Mouse (Mus musculus) skeletal muscle tissue, adult 2 months (tissue): ENCODE data around the gene Plpp4.

Experiments
- DNase-seq: peaks from one replicate; pipeline ENCODE4 v3.0.0-alpha.2; 2012; ENCODE audit warnings: low read depth, low spot score

Gene Plpp4

DNA sequence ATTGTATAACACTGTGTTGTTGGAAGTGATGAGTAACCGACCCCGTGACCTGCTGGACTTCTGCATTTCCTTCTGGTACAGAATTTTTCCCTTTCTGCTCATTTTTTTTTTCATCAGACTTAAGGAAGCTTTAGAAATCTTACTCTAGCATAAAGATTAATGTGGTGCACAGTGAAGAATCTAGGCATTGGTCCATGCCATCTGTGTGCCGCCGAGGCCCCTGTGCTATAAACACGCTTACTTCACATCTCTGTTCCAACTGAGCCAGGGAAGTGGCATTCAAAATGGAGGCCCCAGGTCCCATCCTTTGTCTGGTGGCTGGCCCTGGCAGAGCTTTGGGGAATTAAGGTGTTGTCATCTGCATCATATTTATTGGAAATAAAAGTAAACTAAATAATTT is 44.8 kb downstream of the Plpp4 start:
- no peak for DNase-seq

DNA sequence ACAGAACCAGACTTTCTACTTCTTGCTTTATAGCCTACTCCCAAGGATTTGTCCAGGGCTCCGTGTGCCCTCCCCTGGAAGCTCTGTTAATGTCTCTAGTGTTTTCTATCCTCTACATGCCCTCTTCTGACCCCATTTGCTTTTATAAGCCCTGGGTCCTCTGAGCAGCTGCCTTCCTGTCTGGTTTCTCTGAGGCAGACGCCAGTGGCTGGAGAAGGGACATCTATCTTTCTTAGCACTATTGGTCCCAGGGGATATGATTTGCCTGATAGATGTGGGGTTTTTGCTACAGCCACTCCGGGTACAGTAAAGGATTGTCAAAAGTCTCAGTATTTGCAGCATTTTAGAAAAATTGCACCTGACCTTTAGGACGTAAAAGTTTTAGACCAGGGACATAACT is 46.5 kb downstream of the Plpp4 start:
- DNase-seq, result no peak

DNA sequence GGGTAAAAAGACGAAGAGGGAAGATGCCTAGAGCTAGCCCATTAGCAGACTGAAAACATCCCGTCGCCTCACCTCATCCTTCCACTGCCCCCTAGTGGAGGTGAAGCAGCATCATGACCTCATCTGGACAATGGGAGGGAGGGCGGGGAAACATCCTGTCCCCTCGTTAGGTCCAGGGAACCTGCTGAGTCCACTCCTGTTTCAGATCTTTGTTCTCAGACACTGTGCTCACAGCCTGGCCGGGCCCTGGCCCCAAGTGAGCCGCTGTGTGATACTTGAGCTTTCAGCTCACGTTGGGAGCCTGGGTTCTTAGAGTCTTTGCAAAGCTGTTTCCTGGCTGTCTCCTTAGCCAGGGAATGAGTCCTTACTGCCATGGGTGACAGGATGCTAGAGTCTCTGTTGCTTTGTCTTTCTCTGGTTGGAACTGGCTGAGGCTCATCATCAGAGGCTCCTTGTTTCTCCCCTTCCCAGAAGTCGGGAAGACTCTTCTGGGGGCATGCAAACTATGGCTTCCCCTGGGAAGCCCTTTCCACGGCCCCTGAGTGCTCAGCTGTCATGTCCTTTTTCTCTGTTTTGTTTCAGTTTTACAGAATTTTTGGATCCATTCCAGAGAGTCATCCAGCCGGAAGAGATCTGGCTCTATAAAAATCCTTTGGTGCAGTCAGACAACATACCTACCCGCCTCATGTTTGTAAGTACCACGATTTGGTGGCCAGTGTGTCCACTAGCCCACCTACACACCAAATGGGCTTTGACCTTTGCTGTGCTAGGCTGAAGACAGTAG is 50.4 kb downstream of the Plpp4 start:
- no peak for DNase-seq

DNA sequence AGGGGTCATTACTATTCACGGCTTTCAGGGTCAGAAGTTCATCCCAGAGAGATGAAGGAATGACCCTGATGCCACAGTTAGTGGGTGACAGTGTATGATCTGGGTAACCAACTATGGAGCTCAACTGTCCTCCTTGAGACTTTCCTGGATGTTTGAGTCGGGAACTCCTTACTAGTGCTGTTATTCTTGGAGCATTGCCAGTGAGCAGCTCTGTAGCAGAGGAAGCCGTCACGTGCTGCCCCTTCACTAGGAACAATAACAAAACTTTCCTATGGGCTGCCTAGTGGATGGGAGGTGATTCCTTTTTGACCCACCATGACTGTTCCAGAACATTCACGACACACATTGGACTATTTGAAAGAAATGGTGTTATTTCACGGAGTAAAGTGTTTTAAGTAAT is 51.8 kb downstream of the Plpp4 start:
- DNase-seq, result no peak

DNA sequence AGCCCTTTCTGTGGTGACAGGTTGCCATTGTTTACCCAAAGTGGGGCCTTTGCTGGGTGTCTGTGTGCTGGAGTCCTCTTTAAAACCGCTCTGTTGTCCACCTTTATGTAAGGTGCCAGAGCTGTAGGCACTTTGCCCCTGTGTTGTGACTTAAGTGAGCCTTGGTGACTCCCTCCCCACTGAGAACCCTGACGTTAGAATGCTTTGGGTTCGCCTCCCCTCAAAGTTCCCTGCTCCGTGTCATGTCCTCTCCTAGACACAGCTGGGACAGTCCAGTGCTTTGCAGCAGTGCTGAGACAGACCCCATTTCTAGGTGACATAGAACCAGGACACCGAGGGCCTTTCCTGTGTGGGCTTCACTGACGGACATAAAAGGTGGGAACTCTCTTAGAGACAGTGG is 55.7 kb downstream of the Plpp4 start:
- no peak for DNase-seq

DNA sequence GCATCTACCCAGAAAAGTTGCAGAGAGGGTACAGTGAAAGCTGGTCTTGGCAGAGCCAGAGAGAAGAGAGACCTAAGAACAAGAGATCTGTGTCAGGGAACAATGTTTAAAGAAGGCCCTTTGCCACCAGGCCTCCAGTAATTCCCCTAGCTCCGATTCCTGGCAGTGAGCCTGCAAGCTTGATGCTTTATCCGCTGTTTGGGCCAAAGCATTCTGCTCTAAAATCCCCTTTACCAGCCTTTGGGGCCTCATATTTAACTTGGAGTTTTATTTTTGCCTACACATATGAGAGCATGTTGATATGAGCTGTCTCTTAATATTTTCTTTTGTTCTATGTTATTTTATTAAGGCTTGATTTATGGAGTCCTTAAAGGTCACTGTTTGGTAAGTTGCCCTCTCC is 57.1 kb downstream of the Plpp4 start:
- DNase-seq, result no peak

DNA sequence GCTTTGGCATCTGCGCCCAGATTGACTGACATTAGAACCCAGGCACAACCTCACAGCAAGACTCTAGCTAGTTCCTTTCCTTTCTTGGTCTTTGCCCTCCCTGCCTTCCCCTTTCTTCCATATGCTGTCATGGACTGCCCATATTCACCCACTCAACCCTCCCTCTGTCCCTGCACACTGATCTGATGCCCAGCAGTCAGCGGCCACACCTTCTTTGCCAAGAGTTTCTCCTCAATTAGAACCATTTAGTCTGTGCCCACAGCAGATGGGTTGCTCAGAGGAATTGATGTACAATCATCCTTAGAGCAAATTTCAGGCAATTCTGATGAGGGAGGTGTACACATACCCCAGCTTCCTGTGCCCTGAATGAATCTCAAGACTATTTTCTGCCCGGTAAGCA is 83.3 kb downstream of the Plpp4 start:
- no peak for DNase-seq

DNA sequence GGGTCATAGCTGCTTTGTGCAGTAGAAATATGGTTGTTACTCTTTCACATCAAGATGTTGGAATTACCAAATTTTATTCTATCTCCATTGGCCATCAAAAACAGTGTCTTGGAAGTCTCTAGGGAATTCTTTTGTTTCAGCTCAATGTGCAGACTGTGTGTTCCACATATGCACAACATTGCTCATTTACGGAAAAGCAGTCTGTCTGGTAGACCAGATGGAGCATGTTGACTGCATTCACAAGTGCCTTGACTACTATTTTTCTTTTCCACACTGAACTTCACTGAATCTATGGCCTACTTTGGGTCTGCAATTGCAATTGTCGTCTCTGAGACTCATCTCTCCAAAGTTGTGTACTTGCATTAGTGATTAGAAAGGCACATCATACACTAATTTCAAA is 98.7 kb downstream of the Plpp4 start:
- no peak for DNase-seq

DNA sequence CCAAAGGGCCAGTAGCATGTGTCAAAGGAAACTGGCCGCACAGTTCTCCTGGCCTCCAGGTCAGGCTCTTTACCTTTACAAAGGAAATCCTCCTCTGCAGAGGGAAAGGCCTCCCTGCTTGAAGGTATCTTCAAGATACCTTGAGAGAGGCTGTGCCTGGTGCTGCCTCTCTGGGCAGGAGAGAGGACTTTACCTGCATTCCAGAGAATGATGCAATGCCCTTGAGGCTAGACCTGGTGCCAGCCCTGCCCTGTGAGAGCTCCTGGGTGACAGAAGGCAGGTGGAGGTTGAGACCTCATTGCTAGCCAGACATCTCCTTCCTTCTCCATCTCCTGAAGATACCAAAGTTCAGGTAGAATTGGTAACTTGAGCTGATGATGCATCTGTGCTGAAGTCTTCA is 118.5 kb downstream of the Plpp4 start:
- DNase-seq, result no peak

DNA sequence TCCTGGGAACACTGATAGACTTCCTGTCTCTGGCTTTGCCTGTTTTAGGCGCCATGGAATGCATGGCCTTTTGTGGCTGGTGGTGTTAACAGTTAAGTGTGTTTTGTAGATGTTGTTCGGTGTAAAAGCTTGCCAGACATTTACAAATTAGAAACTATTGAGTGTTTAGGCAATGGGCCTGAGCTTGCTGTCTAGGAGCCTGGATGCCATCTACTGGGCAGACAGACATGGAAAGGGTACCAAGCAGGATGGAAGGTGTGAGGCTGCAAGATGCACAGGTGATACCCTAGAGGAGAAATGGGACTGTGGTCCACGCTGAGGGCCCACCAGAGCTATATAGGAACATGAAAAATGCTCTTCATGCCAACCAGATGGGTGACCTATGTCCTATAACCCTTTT is 128.3 kb downstream of the Plpp4 start:
- DNase-seq, result no peak

DNA sequence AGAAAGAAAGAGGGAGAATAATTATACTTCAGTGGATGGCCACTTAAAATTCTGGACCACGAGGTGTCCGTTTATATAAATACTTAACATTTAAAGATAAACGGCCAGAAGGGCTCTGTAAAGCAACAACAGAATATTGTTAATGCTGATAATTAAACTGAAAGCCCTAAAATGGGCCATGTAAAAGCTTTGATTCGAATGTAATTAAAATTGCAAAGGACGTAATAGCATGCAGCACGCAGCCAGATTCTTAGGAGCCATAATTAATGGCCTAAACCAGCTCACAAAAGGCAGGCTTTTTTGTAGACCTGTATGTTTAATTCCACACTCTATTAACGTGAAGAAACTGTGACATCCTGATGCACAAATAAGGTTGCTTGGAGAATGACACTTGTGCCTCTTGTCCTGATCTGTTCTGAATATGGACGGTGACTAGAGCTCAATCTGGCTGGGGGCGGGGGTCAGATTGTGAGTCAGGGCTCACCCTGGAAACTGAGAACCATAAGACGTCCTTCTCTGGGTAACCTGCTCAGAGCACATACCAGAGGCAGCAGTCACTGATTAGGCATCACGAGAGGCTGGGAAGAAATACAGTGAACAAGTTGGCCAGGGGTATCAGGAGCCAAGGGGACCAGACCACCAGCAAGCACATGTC is 136.1 kb downstream of the Plpp4 start:
- no peak for DNase-seq

DNA sequence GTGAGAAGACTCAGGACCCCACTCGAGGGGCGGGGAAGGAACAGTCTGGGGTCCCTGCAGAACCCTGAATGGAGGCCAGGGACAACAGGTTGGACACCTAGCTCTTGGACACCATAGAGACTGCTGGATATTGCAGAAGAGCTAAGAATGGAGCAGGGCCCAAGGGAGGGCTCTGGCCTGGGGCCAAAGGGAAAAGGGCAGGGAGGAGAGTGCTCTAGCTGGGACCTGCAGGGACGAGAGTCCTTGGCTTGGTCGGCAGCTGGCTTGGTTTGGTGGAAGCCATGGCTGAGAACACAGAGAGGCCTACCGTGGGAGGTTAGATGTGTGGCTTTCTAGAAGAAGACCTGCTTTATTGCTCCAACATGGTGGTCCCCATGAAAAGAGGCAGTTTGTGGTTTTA is 139.7 kb downstream of the Plpp4 start:
- DNase-seq, result no peak

DNA sequence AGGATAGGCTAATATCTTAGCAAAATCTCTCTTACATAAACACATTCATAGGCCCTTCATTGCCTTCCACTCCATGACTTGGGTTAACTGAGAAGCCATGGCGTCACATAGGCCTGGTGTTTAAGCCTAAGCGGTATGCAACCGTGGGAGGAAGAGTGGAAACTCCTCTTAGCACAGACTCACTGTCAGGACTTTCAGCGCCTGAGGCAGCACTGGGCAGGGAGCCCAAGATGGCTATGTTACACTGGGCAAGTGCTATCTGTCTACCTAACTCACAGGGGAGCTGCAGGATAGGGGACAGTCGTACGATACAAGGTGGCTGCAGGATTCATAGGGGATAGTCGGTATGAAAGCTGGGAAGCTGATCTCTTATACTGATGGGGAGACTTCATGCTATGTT is 142.2 kb downstream of the Plpp4 start:
- no peak for DNase-seq

DNA sequence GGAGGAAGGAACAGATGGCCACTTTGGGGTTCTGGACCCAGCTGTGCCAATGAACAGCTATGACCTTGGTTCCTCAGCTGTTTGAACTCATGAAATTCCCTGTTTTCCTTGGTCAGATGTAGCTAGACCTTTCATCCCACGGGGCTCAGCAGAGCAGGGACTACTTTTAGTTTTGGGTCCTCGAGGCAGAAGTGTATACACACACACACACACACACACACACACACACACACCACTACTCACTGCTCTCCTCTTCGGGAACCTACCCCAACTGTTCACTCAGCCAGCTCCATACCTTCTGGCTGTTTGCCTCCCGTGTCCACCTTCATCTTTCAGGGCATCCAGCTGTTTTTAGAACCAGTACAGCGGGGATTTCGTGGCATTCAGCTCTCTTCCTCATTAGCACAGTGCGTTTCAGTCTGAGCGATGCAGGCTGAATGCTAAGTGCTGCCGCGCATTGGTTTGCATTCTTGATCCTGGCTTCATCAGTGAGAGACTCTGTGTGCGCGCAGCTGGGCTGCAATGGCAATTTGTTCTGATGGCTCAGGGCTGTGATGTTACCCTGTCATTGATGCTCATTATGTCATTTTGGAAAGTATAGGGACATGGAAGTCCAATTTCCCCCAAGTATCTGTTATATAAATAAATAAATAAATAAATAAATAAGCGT is 146.0 kb downstream of the Plpp4 start:
- DNase-seq, result no peak

DNA sequence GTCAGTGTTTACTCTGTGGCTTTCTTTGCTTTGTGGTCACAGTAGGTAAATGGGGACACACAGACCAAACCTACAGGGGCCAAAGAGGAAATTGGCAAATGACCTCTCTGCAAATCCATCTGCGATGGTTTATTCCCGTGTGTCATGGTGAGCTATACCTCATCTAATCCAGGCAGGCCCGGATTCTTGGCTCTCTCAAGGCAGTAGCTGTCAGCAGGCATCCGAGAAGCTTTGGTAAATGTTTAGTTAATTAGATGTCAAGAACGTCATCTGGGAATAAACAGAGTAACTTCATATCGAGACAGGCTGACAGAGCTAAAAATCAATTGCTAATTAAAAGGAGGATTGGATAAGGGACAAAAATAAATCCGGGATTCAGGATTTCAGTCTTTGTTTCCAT is 149.2 kb downstream of the Plpp4 start:
- DNase-seq, result no peak

DNA sequence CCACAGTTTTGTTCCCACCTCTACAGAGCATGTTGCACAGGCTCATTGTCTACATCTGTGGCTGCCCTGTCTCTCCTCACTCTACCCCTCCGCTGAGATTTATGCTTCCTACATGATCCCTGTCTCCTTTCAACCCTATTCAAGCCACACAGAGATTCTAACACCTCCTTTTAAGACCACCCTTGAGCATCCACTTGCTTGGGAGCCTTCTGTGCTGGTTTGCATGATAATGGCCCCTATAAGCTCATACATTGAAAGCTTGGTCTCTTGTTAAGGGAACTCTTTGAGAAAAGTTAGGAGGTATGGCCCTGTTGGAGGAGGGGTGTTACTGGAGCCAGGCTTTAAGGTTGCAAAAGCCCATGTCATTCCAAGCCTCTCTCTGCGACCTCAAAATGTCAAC is 155.9 kb downstream of the Plpp4 start:
- DNase-seq, result no peak

DNA sequence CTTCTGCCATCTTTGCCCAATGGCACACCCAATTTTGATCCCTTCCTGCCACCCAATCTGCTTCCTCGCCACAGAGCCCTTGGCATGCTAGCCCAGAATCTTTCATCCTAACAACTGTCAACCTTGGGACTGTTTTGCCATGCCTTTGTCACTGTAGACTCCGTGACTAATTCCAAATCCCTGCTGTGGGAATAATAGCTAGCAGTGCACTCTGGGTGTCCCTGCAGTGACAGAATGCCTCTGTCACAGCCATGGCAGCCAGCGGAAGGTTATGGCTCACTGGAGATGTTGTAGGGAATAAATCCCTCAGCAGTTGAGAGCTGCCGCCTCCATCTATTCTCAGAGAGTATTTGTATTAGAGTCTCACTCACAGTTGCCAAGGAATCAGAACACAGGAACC is 158.3 kb downstream of the Plpp4 start:
- no peak for DNase-seq

DNA sequence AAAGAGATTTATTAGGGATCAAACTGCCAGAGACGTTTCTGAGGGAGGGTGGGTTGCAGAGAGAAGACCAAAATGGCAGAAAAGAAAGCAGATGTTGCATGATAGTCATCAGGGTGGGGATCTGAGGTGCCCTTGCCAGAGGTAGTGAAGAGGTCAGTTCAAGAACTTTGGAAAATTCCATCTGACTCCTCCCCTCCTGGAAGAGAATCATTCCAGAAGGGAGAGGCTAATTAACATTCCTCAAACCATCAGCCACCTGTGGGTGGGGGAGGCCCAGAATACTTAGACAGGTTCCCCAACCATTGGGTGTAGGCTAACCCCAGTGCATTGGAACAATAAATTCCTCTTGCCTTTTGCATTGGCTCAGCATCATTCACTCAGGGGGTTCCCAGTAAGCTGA is 164.3 kb downstream of the Plpp4 start:
- DNase-seq, result no peak

DNA sequence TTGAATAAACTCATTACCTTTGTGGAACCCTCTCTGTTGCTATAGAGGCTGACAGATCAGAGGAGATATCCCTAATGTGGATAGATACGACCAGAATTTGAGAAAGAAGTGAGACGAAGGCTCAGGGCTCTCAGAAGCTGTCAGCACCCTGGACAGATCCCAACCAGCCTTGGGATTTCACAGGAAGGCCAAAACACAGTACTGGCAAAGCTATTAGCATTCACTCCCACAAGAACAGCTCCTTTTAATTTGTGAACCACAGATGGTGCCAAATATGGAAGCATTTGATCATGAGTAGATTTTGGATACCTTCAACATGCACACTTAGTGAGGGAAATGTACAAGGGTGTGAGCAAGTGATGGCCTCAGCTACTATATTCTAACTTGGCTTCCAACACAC is 168.7 kb downstream of the Plpp4 start:
- DNase-seq, result no peak

DNA sequence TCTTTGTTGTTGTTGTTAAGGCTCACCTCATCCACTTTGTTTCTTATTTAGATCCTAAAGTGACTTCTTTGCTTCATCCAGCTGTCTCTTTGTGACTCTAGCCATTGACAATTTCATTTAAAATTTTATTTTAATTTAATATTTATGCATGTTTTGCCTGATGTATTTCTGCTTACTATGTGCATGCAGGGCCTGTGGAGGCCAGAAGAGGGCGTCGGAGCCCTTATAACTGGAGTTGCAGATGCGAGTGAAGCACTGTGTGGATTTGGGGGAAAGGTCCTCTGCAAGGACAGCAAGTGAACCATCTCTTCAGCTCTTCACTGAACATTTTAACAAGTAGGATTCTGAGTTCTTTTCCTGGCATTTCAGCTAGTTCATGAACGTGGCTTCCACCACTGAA is 172.0 kb downstream of the Plpp4 start:
- no peak for DNase-seq

DNA sequence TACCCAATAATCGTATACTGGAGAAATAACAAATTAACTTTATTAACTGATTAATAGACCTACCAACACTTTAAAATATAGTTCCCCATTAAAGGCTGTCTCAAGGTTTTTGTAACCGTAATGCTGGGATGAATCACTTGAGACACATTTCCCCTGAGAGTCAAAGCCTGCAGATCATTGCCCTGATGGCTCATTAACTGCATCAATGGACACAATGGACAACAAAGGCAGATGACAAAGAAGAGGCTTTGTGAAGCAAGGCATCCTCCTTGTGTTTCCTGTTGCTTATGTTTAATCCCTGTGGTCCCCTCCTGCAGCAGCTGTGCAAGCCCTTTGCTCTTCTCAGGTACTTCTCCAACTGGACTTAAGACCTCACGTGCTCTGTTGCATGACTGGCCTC is 173.1 kb downstream of the Plpp4 start:
- no peak for DNase-seq
